Mouse (Mus musculus) left cerebral cortex, adult 9 months (tissue): Measurements from ENCODE around the gene Myof.

Experiments
- DNase-seq, 2 experiments: peaks; one replicate each; pipeline ENCODE4 v3.0.0; 2022; ENCODE audit warnings: low spot score in 2 of 2

Myof gene

DNA sequence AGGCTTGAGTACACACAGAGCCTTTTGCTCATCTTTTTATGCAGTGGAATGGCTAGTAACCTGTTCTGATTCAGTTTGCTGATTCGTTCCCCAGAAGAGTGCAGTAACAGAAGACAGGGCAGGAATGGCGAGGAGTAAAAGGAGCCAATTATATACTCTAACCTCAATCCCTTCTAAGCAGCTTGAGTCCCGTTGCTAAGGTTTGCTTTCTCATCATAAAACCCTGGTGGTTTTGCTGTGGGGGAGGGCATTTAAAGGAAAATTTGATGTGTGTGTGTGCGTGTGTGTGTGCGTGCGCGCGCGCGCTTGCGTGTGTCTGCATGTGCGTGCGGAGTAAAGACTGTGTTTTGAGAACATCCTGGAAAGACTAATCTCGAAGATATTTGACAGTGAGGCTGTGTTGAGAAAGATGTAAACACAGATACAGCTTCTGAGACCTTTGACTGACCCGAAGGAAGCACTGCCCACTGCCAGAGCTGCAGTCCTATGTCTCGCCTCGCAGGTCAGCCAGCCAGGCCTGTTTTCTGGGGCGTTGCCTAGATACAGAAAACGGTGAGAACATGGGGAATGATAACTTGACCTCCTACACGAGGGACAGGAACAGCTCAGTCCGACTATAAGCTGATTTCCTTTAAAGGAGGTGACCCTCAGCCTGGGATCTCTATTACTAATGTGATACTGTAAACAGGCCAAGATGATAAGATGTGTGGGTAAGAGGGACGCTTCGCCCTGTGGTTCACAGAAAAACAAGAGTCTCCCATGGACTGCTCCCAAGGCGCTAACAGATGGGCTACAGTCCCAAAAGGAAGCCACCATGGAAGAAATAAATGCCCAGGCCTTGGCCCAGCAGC is 39.5 kb downstream of the Myof start:
- DNase-seq: no peak

DNA sequence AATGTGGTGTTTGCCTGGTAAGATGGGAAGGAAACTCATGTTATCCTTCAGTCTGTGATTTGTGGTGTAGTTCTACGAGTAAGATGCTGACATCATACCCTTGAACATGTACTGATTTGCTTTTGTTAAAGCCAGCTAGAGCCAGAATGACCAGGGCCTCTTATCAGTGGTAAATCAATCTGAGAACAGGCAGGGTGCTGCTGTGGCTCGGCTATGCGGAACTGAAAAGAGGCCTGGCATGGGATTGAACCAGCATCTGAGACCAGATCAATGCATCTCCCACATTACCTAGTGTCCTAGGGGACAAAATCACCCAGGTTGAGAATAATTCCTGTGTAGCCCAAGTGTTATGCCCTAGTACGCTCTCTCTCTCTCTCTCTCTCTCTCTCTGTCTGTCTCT is 40.6 kb downstream of the Myof start:
- no peak for DNase-seq

DNA sequence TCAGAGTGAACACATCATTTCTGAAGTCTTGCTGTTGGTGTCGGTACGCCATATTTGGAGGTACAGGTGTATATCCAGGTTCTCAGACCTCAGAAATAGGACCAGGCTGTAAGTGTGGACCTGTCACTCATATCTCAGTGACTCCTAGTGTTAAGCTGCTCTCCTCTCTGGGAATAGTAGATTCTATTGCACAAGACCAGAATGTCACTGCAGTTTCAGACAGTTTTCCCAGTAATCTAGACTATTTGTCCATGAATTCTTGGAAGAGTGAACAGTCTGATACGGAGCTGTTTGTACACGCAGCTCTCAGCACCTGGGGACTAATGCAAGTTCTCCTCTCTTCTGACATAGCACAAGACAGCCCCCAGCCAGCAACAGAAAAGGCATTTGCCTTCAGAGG is 42.4 kb downstream of the Myof start:
- DNase-seq: no peak

DNA sequence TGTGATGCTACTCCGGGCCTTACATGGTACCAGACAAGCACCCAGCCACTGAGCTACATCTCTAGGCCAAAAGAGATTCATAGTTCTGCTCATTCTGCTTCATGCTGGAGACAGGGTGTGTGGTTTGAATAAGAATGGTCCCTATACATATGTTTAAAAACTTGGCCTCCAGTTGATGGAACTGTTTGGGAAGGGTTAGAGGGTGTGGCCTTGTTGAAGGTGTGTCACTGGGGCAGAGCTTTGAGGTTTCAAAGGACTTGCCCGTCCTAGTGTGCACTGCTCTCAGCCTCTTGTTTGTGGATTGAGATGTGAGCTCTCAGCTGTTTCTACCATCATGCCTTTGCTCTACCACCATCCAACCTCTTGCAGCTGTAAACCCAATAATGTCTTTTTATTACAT is 43.4 kb downstream of the Myof start:
- DNase-seq: no peak

DNA sequence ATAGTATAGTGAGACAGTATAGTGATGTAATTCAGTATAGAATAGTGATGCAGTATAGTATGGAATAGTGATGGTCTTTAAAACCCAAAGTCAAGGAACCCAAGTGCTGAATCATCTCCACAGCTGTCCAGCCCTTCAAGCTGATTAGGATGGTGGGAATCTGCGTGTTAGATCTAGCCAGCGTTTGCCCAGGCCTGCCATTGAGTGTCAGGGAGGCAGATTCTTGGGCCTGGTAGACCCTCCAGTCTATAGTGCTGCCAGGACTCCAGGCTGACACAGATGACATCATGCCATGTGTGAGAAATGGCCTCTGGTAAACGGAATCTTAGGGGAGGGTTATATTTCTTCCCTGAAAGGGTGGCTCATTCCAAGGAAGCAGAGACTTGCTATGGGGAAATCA is 49.1 kb downstream of the Myof start:
- no peak for DNase-seq

DNA sequence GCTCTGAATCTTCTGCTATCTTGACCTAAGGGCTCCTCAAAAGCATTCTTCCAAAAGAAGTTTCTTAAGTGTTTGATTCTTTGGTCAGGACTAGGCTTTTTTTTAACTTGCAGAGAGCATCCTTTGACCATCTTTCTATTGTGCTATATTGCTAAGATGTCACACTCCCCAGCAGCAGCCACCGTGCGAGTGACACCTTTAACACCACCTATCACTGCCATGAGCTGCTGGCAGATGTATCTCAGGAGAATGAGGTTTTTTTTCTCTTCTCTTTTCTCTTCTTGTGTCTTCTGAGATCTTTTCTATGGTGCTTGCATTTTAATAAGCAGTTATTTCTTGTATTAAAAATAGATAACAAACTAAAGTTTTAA is 51.2 kb downstream of the Myof start:
- DNase-seq: no peak

DNA sequence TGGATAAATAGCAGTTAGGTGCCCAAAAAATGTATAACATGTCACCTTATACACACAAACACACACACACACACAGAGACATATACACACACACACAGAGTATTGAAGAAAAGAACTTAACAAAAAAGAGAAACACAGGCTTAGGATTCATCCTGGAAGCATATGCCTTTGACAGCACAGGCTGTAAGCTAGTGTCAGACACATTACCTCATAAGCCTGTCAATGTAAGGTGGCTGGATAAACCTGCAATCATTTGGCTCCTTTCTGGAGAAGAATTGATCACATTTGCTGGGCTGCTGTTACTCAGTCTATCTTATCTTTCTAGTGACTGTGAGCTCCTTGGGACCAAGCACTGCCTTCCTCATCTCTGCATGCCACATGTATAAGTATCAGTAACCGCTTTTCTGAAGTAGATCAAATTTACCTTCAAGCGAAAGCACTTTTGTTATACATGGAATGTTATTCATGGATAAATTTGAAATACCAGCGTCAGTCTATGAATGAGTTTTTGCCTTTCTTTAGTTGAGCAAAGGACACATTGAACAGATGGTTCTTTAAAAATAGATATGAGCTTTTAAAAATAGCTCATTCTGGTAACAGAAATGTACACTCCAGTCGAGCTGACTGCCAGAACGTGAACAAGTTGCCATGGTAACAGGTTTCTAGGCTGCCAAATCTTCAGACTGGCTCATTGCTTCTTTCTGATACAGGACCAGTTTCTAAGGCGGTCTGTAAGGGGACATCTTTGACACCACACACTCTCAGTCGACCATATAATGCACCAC is 51.8 kb downstream of the Myof start:
- DNase-seq: peak; percentile 83 to 88

DNA sequence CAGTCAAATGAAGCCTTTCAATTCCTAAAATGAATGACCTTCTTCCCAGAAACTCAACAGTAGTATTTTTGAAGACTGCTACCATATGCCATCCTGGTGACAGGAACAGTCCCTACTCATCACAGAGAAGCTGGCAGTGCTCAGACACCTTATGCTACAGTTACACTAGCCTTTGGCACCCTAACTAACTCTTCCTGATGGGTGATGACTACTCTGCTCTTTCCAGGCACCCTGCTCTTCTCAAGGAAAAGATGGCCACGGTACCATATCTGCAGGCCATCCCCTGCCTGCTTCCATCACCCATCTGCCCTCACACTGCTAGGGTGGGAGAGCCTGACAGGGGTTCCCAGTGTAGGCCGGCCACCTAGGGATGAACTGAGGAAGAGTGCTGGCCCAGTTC is 53.4 kb downstream of the Myof start:
- DNase-seq: no peak

DNA sequence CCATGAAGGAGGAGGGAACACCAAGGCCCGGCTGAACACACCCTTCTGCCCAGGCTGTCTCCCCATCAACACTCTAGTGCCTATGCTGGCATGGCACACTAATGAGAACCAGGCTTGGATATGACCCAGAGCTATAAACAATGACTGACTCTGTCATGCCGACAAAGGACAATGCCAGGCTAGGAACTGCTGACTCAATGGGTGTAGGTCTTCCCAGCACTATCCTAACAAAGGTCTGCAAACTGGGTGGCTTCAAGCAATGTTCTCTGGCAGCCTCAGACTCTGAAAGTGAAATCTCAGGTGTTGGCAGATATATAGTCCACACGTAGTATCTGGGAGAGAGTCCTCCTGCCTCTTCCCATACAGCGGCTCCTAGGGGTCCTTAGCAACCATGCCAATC is 55.2 kb downstream of the Myof start:
- peak in 1 of 2 experiments; percentile 43 for DNase-seq

DNA sequence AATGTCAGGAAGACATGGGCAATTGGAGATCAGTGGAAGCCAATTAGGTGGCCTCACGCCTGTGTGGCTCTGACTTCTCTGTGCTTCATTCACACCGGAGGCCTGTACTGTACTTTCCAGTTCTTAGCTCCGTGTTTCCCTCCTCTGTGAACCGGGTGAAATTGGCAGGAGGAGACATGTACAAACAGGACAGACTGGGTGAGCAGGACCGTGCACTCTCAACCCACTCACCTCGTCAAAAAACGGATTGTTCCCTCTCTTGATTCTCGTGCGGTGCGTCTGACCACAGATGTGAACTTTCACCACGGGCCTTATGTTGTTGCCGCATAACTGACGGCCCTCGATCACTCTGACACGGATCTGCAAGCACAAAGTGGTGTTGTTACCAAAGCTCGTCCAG is 57.6 kb downstream of the Myof start:
- DNase-seq: no peak

DNA sequence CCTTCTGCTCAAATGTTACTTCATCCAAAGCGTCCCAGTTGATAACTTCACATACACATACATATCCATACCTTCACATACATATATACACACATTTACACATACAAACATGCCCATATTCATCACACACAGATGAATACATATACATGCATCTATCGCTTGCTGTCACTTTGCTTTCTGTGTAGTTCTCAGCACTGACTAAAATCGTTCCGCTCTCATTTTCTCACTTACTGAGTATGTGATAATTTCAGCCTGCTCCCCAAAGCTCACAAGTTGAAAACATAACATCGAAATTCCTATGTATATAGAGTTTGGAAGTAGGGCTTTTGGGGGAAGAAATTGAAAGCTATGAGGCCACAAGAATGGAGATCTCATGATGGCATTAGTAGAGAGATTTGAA is 67.4 kb downstream of the Myof start:
- DNase-seq: no peak

DNA sequence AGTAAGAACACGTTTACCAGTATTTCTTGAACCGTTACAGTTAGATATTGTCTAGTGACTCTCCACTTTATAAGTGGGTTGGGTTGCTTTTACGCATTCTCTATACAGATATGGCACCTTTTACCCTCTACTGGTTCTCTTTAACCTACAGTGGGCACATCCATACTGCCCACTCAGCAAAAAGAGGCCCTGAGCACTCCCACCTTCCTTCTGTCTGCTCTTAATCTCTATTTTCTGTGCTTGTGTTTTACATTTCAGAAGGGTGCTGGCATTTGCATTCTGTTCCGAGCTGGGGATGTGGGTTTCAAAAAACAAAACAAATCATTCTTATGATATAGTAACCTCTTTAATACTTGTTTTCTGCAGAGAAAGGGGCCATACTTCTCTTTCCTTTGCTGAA is 72.8 kb downstream of the Myof start:
- no peak for DNase-seq

DNA sequence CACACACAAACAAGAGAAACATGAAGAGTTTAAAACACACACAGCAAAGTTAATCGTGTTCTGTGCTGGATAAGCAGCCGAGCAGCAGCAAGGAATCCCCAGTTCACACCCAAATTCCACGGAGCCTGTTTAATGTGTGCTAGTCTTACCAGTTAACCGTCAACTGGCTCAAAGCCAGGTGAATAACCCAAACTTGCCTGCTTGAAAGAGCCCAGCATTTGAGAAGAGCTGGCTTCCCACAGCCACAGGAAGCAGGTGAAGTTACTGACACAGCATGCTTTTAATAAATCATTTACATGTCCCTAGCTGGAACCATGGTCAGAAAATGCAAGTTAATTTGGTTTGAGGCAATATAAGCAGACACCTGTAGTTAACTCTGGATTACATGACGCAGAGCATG is 73.4 kb downstream of the Myof start:
- no peak for DNase-seq

DNA sequence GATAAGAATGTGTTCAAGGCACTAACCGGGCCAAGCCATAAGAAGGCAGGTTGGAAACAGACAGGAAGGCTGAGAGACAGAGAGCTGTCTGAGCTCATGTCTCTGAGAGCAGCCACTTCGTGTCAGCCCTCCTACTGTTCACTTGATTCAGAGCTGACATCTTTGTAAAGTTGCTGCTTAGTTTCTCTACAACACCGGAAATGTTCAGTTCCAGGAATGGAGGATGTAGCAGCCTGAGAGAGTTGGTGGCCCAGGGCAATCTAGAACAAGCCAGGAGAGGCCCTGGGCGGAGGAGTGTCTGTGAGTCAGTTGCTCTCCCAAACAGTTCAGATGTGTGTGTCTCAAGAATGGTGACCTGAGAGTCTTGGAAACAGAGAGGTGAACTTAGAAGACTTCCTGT is 77.5 kb downstream of the Myof start:
- DNase-seq: no peak

DNA sequence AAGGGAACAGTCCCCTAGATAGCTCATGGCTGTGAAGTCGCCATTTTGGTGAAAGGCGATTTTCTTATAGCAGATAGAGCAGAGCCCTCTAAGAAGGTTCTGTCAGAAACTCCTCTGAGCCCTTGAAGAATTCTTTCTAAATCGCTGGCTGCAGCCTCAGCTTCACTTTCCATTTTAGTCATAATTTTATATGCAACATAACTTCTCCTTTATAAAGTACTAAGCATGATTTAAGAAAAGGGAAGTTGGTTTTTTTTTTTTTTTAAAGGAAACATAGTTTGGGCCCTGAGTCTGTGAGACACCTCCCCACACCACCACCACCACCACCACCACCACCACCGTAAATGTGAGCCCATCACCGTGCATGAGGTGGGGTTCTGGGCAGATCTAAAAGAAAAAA is 80.0 kb downstream of the Myof start:
- DNase-seq: no peak

DNA sequence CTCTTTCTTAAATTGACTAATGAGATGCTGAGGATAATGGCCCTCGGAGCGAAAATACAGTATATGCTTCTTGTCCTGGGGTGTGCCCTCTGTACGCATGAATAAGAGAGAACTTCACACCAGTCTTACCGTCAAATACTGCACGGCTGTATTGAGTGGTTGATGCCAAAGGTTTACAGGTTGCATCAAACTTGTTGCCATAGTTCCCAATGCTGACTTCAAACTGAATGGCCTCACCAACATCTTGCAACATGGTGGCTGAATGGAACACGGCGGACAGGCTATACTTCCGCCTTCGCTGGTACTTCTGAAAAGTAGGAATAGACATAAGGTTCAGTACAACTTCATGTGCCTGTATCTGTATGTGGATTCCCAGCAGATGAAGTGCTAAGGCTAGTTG is 82.6 kb downstream of the Myof start:
- no peak for DNase-seq

DNA sequence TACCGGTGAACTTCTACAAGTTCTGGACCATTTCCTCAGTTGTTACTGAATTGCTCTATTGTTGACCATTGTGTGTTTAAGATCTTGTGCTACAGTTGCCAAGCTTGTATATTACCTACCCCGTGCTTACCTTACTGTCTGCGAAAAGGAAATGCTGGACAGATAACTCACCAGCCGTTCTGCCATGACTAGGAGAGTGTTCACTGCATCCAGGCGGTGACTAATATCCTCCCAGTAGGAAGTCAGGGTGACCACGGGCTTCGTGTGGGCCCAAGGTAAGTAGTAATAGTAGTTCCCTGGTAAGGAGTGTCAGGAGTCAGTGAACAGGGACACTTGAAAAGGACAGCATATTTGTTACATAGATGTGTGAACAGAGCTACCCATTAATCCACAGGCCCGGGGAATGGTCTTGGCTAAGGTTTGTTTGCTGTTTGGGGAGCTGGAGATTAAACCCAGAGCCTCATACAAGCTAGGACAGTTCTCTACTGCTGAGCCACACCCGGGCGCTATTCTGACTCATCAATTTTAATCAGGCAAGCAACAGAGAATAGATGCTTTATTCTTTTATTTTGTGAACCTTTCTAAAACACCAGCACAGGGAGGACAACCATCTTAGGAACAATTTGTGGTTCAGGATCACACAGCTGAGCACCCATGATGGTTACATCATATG is 83.7 kb downstream of the Myof start:
- no peak for DNase-seq

DNA sequence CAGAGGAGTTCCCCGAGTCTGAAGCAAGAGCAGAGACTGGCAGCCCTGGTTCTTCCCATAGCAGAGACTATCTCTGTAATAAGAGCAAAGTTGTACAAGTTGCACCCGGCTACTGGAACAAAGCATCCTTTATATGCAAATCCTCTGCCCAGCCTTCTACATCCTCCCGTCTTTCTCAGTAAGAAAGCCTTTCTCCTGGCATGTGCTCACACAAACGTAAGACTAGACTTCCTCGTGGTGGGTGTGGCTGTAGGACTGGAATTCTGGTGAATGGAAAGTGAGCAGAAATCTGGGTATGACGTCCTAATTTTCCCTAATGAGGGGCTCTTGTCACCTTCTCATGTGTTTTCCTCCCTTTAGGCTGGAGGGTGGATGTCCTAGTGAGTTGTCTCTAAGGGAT is 84.3 kb downstream of the Myof start:
- DNase-seq: no peak

DNA sequence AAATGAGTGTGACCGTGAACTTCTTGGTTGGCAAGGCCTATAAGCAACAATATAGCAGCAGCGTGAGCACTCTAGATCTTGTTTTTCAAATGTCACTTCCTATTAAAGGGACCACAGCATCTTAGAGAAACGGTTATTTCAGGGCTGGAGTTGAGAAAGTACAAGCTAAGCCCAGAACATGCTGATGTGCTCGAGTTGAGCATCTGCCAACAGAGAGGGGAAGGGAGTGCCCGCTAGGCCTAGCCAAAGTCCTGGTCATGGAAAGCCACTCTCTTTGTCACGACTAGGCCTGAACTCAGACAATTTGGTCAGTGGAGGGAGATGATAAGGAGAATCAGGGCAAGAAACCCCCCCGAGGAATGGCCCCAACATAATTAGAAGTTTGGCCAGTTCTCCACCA is 86.1 kb downstream of the Myof start:
- DNase-seq: no peak

DNA sequence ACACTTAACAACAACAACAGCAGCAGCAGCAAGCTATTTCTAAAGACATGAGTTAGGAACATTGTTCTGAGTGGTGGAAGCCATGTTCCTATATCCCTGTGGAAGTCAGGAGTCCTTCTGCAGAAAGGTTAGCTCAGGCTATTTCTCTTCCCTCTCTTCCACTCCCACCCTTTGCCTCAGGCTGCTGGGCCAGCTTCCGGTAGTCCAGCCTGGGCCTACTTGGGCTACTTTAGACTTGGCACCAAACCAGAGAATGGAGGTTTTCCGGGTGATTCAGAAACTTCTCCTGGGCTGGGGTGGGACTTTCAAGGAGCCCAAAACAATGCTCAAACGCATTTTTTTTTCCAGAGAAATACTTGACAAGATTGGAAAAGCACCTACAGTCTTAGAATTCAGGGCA is 87.4 kb downstream of the Myof start:
- no peak for DNase-seq

DNA sequence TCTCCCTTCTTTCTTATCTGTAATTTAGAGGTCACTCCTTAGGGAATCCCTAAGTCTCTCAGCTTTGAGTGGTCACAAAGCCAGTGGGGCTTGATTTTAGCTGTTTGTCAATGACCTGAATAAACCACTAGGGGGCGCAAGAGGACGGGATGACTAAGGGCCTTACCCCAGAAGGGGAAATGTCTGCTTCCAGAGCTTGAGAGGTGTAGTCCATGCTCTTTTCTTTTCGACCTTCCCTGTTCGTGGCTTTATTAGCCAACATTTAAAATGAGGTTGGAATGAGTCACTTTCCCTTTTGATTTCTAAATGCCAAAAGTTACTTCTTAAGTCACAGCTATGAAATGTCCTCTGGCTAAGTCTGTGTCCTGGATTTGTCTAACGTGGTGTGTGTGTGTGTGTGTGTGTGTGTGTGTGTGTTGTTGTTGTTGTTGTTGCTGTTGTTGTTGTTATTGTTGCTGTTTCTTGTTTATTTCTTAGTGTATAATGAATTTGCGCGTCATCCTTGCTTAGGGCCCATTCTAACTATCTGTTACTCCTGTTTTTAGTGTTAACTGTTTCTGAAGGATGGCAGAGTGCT is 87.9 kb downstream of the Myof start:
- peak; percentile 42 to 84 for DNase-seq

DNA sequence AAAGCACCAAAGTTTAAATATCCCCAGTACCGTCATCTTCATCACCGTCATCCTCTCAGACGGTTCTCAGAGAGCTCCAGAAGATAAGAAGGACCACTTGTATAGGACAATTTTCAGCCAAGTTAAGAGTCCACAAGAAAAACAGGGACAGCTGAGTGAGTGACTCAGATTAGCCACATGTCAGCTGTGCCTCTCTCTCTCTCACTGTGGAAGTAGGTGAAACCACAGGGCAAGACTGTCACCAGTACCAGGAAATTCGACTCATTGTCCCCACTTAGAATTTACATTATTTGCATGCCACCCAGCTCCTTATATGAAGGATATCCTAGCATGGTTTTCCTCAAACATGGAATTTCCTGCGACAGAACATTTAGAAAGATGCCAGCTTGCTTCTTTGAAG is 88.6 kb downstream of the Myof start:
- no peak for DNase-seq

DNA sequence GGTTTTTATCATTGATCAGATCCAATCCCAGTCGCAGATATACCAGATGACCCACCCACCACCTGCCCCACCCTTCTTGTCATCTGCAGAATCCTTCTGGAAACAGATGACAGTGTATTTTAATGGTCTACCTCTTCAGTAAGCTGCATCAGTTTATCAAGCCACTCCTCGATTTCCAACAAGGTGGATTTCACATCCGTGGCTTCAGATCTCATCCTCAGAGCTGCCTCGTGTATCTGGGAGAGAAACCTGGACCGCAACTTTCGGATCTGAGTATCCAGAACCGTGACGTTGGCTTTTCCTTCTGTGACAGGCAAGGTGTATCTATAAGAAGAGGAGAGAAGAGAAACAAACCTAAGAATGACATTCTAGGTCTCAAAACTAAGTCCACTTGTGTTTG is 89.1 kb downstream of the Myof start:
- DNase-seq: no peak
